Mouse (Mus musculus): ENCODE data around the gene Olfr724. TPM values are rescaled to one million over a fixed set of nuclear protein-coding genes. Genes with fewer than 3 reads are reported as not detected.
"Not testable (repeated sequence)": the region's sequence is repeated elsewhere in the genome, so short reads cannot be mapped to it uniquely, and the experiment has no call there.

Gene Olfr724
- total RNA-seq (2014; rRNA removed) (not detected in 2 replicates), polyA plus RNA-seq (2012; rRNA removed) (not detected in 2 replicates)

DNA sequence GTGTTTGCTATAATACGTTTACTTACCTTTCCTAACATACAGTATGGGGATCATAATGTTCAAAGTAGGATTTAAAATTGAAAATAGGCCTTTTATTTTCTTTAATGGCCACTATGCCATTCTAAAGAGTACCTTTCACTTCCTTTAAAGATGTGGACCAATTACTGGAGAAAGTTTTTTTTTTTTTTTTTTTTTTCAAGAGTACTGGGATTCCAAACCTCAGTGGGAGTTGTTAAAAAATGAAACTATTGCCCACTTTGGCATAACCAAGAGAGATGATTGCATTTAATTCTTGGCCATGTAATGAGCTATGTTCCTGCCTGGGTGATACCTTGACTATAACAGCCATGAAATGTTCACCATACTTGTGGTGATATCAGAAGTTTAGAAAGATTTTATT is at the start of gene Olfr724:
TSS of gene Olfr724 (minus strand) at position 101 of the 400 bp plus-strand sequence.
- 45% methylated on average over 1 of the region's 1 CpGs for WGBS
- H3K4me3 ChIP-seq (ENCODE audit: insufficient read depth, low read depth, low read length); DNase-seq (ENCODE audit: extremely low read depth, low read depth, low spot score); H3K27ac ChIP-seq (replicated peaks; ENCODE audit: insufficient read depth, low read depth, low read length); H3K79me2 ChIP-seq (ENCODE audit: control insufficient read depth, insufficient read depth, low read length); H3K36me3 ChIP-seq (ENCODE audit: control insufficient read depth, insufficient read depth, low read length); H3K4me1 ChIP-seq (ENCODE audit: control insufficient read depth, insufficient read depth, low read length); H3K27me3 ChIP-seq (ENCODE audit: control insufficient read depth, insufficient read depth, low read length); H3K9ac ChIP-seq (ENCODE audit: low read depth, low read length): not testable (repeated sequence)

DNA sequence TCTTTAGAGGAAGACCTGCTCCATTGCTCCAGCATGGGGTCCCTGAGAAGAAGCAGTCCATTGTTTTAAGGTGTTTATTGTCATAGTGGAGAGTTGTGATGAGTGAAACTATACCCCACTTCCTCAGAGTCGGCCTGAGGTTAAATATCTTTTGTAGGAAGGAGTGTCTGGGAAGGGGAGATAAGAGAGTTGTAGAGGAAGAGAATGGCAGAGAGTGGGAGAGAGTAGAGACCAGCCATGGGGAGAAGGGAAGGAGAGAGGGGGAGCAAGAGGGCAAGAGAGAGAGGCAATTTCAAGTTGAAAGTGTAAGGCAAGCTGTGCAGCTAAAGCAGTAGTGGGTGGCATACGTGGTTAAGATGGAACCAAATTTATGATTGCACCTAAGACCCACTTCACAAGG is 7.2 kb downstream of the Olfr724 start:
- 43% methylated on average over 2 of the region's 2 CpGs for WGBS
- Histone ChIP-seq H3K9ac (ENCODE audit: low read depth, low read length) (no peak overlapping the region), H3K27ac (replicated peaks; ENCODE audit: insufficient read depth, low read depth, low read length) (no peak overlapping the region), H3K4me3 (ENCODE audit: insufficient read depth, low read depth, low read length) (no peak overlapping the region), H3K4me1 (ENCODE audit: control insufficient read depth, insufficient read depth, low read length) (no peaks in the 10 kb centered on the region), H3K27me3 (ENCODE audit: control insufficient read depth, insufficient read depth, low read length) (no peaks in the 10 kb centered on the region), H3K79me2 (ENCODE audit: control insufficient read depth, insufficient read depth, low read length) (no peaks in the 10 kb centered on the region), H3K36me3 (ENCODE audit: control insufficient read depth, insufficient read depth, low read length) (no peaks in the 10 kb centered on the region)
- TF ChIP-seq CTCF (IDR thresholded peaks at IDR 0.05; ENCODE audit: low read depth, low read length) (no peak), POLR2A (IDR thresholded peaks at IDR 0.05; ENCODE audit: extremely low read depth, insufficient read depth, low read length) (no peak)
- DNase-seq (ENCODE audit: extremely low read depth, low read depth, low spot score) = no peak

DNA sequence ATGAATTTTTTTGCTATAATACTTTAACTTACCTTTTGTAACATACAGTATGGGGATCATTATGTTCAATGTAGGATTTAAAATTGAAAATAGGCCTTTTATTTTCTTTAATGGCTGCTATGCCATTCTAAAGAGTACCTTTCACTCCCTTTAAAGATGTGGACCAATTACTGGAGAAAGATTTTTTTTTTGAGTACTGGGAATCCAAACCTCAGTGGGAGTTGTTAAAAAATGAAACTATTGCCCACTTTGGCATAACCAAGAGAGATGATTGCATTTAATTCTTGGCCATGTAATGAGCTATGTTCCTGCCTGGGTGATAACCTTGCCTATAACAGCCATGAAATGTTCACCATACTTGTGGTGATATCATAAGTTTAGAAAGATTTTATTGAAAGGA is 31.4 kb downstream of the Olfr724 start, which contains the start of gene Olfr723:
TSS of gene Olfr723 (minus strand) at position 101 of the 400 bp plus-strand sequence.
- H3K9ac ChIP-seq (ENCODE audit: low read depth, low read length); H3K4me3 ChIP-seq (ENCODE audit: insufficient read depth, low read depth, low read length); H3K27me3 ChIP-seq (ENCODE audit: control insufficient read depth, insufficient read depth, low read length); H3K36me3 ChIP-seq (ENCODE audit: control insufficient read depth, insufficient read depth, low read length); DNase-seq (ENCODE audit: extremely low read depth, low read depth, low spot score); H3K79me2 ChIP-seq (ENCODE audit: control insufficient read depth, insufficient read depth, low read length); H3K27ac ChIP-seq (replicated peaks; ENCODE audit: insufficient read depth, low read depth, low read length); H3K4me1 ChIP-seq (ENCODE audit: control insufficient read depth, insufficient read depth, low read length): not testable (repeated sequence)

Other genes starting within 250 kb of the Olfr724 start
- gene Armh4, start 179.9 kb downstream of the Olfr724 start, total RNA-seq (2014; rRNA removed) = 0.09 and 0.13 TPM in 2 replicates
- gene Armh4, start 179.9 kb downstream of the Olfr724 start, polyA plus RNA-seq (2012; rRNA removed) = 0.02 TPM in 1 of 2 replicates, not detected in the other
- gene Olfr722, start 61.3 kb downstream of the Olfr724 start, total RNA-seq (2014; rRNA removed) = not detected in 2 replicates
- gene Olfr722, start 61.3 kb downstream of the Olfr724 start, polyA plus RNA-seq (2012; rRNA removed) = not detected in 2 replicates
- not detected in 2 replicates for gene Olfr723, start 31.5 kb downstream of the Olfr724 start, total RNA-seq (2014; rRNA removed)
- not detected in 2 replicates for gene Olfr723, start 31.5 kb downstream of the Olfr724 start, polyA plus RNA-seq (2012; rRNA removed)
- not detected in 2 replicates for gene Olfr725, start 77.1 kb upstream of the Olfr724 start, total RNA-seq (2014; rRNA removed)
- gene Olfr725, start 77.1 kb upstream of the Olfr724 start, polyA plus RNA-seq (2012; rRNA removed) = not detected in 2 replicates
- not detected in 2 replicates for gene Olfr726, start 127.7 kb upstream of the Olfr724 start, total RNA-seq (2014; rRNA removed)
- gene Olfr726, start 127.7 kb upstream of the Olfr724 start, polyA plus RNA-seq (2012; rRNA removed) = not detected in 2 replicates
- not detected in 2 replicates for gene Olfr727, start 159.9 kb upstream of the Olfr724 start, total RNA-seq (2014; rRNA removed)
- gene Olfr727, start 159.9 kb upstream of the Olfr724 start, polyA plus RNA-seq (2012; rRNA removed) = not detected in 2 replicates
- gene Olfr728, start 179.4 kb upstream of the Olfr724 start, total RNA-seq (2014; rRNA removed) = not detected in 2 replicates
- not detected in 2 replicates for gene Olfr728, start 179.4 kb upstream of the Olfr724 start, polyA plus RNA-seq (2012; rRNA removed)
- not detected in 2 replicates for gene Olfr729, start 189.6 kb upstream of the Olfr724 start, total RNA-seq (2014; rRNA removed)
- gene Olfr729, start 189.6 kb upstream of the Olfr724 start, polyA plus RNA-seq (2012; rRNA removed) = not detected in 2 replicates
- not detected in 2 replicates for gene Olfr730, start 224.9 kb upstream of the Olfr724 start, total RNA-seq (2014; rRNA removed)
- gene Olfr730, start 224.9 kb upstream of the Olfr724 start, polyA plus RNA-seq (2012; rRNA removed) = not detected in 2 replicates

Data from liver, adult 2 months (tissue).